Mouse (Mus musculus) spleen, adult 12 weeks (tissue): ENCODE measurements around the gene Ankrd50.

Experiments used
- DNase-seq: peaks from one replicate; pipeline ENCODE4 v3.0.0; 2022; ENCODE audit warnings: low spot score

Ankrd50 gene

DNA sequence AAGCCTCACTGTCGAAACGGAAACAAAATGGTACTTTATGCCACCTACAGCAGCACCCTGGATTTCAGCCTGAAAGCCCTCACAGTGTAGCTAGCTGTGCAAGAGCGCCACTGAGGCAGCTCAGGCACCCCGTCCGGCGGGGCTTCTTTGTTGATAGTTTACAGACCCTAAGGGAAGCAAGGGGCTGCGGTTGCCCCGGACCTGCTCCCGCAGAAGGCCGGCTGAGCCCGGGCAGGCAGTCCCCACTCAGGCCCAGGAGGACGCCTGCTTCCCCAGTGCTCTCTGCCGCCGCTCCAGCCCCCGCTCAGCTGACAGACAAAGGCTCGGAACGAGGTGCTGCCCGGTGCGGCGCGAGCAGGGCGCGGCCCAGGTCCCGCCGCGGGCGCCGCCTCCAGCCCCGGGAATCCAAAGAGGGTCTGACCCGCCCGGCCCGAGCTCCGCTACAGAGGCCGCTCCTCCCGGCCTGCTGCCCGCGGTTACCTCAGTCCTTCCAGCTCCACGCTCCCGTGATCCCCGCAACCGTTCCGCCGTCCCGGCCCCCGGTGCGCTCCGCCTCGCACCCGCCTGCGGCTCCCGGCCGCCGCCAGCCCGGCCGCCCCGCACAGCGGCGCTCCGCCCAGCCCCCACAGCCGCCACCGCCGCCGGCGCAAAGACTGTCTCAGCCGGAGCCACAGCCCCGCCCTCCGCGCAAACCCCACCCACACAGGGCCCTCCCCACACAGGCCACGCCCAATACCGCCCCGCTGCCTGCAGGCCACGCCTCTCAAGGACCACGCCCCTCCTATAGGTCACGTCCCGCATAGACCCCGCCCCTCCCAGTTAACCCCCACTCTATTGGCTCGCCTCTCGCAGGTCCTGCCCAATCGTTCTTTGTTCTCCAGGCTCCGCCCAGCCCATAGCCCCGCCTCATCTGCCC lies at the start of gene Ankrd50:
Gene Ankrd50 (minus strand): TSS at position 654 of the 916 bp plus-strand sequence.
- DNase-seq: peak; percentile 90

DNA sequence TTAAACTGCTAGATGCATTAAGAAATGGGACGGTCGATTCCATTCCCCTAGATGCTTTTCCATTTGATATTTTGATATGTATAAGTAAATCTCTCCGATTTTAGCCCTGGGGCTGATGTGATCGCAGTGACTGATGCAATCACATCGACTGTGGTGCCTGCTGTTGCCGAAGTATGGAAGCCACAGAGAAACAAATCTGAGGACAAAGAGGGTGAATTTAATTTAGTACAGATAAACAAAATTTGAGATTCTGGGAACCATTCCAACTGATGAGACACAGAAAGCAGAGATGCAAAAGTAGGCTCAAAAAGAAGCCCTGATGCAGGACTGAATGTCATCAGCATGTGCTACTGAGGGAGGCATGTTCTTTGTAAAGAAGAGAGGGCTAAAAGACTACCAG lies 49.6 kb upstream of the Ankrd50 start:
- no peak for DNase-seq

DNA sequence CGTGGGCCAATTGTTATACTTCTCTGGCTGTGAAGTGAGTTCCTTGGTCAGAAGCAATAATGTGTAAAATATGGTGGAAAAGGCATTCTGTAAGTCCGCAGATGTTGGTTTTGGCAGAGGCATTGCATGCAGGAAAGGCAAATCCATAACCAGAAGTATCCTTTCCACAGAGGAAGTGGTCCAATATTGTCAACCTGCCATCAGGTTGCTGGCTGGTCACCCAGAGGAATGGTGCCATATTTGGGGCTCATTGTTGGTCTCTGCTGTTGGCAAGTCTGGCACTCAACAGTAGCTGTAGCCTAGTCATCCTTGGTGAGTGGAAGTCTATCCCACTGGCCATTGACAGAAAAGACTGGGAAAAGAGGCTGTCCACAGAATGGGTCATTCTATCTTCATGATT lies 35.8 kb upstream of the Ankrd50 start:
- DNase-seq: no peak

DNA sequence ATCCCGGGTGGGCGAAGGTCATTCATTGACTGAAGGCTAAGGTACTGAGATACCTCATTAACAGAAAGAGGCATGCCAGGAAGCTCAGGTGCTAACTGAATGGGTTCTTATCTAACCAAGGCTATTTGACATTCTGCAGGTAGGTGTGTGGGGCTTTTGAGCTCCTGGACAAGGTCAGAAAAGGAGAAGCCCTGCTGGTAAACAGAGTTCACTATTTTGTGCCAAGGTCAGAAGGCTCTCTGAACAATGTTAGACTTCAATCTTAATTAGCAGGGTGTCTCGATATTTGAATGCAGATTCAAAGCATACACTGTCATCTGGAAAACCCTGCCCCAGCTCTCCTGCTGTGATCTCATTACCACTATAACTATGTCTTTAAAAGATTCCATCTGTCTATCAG lies 35.3 kb upstream of the Ankrd50 start:
- DNase-seq: no peak

GRCm38 (mm10) chr3:38503606-38504005 lies 19.0 kb upstream of the Ankrd50 start:
- DNase-seq: no peak

DNA sequence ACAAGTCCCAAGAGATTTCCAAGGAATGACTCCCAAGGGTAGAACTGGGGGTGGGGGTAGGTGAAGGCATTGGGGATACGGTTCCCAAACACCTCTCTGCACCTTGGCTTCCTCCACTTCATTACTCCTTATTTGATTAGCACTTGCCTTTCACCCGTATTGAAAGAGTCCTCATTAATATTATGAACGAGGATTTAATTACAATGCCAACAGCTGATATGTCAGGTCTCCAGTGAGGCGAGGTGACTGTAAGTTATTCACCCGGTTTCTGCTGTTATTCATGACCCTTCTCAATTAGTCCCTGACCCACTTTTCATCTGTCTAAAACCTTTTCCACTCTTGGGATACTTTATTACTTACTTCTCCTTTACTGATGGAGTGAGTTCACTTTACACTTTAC lies 17.5 kb upstream of the Ankrd50 start:
- DNase-seq: no peak

- DNase-seq: no peak
Observed at GRCm38 (mm10) chr3:38501739-38502138, 17.1 kb upstream of the Ankrd50 start.

DNA sequence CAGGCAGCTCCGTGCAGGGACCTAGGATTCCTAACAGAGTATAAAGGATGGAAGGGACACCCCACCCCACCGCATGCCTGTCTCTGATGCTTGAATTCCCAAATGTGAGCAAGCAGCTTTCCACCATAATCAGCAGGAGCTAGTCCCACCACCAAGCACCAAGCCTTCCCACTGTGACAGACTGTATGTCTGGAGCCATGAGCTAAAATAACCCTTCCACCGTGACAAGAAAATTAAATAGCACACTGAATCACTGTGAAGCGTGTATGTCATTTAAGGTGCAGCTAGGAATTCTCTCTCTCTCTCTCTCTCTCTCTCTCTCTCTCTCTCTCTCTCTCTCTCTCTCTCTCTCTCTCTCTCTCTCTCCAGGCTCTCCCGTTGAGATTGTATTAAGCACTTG lies 16.7 kb upstream of the Ankrd50 start:
- no peak for DNase-seq

GRCm38 (mm10) chr3:38498561-38498960 lies 13.9 kb upstream of the Ankrd50 start:
- DNase-seq: no peak

GRCm38 (mm10) chr3:38496795-38497385 lies 12.2 kb upstream of the Ankrd50 start:
- DNase-seq: no peak

DNA sequence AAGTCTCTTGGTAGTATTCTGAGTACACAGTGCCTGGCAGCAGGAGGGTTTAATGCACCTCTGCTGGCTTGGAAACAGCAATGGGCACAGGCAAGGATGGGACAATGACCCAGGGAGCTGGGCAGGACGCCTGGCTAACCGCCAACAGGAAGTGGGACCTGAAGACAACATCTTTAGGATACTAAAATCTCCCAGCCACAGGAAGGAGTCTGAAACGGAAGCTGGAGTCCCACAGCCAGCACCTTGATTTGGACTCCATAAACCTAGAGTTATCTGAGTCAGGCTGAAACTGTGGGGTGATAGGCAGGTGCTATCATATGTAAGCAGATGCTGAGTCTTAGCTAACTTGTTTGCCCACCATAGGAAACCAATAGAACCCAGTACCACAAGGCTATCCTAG lies 7.1 kb upstream of the Ankrd50 start:
- no peak for DNase-seq

- no peak for DNase-seq
Observed at GRCm38 (mm10) chr3:38491236-38491635, 6.6 kb upstream of the Ankrd50 start.

DNA sequence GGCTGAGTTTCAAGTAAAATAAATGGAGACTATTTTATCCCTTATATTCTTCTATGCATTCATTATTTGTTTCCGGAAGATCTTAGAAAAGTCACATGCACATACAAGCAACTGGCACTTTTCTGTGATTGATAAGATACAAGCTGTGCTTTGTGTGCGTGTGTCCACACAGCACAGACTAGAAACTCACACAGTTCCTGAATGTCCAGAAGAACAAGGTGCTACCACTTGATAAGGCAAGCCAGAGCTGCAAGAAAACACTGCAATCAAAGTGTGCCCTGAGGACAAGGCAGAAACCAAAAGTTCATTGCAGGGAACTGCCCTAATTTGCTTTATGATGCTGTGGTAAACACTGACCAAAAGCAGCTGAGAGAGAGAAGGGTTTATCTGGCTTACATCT lies 6.1 kb upstream of the Ankrd50 start:
- DNase-seq: no peak

DNA sequence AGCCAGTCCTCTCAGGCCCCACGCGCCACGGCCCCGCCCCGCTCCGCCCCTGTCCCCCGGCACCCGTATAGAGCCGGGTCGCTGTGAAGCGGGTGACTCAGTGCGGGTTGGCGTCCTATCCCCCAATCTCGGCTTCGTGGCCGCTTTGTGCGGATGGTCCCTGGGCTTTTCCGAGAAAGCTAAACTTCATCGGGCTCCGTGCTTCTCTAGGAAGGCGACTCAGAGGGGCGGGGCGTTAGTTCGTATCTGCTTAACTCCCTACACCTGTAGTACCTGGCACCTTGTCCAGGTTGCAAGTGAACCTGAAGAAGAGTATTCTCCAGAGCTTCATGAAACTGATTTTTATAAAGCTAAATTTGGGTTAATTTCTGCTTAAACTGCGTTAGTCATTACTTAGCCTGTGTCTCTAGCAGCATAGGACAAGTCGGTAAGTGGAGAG lies 482 bp upstream of the Ankrd50 start:
- DNase-seq: no peak

- no peak for DNase-seq
Observed at GRCm38 (mm10) chr3:38483551-38483950, 1.1 kb downstream of the Ankrd50 start.

DNA sequence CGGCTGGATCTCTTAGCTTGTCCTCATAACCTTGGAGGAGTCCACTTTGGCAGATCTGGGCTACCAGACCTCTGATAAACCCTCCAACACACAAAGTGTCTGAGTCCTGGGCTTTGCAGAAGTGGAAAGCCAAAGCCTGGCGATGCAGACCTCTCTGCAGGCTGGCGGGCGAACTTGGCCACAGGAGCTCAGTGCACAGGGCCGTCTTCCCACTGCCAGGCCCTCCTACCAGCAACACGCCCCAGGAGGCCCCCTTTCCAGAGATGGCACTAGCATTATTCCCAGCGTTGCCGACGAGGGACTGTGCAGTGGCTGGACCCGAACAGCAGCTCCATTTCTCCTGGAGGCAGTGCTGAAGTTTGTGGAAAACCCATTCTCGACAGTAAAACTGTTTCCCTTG lies 1.9 kb downstream of the Ankrd50 start:
- DNase-seq: no peak

GRCm38 (mm10) chr3:38481106-38481505 lies 3.5 kb downstream of the Ankrd50 start:
- DNase-seq: no peak

DNA sequence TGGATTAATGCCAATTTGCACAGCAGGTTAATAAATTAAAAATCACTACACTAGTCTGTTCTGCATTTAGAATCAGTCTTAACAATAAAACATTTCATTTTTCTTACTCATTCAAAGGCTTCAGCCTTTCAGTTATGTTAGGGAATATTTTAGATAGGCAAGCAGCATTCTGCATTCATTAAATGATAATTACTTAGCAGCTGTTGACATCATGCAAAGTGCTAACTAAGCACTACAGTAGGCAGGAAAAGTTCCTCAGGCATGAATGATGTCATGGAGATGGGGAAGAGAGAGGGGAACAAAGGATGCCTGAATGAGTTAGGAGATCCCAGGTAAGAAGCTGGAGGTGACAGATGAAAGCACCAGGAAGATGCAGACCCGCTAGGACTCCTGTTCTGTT lies 6.7 kb downstream of the Ankrd50 start:
- DNase-seq: no peak

DNA sequence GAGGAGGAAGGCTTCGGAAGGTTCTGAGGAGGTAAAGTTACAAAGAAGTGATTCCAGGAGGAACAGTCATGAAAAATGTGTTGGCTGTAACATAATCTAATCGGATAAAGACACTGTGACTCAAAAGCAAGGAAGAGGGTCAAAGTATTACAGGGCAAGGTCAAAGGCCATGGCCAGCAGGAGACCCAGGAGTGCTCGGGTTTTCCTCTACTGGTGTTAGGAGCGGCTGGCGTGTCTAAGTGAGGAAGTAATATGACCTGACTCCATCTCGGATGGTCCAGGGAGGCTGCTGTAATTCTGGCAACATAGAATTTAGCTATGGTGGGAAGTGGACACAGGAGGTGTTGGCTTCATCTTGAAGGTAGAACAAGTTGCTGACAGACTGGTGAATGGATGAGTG lies 9.1 kb downstream of the Ankrd50 start:
- DNase-seq: no peak

GRCm38 (mm10) chr3:38473138-38473537 lies 11.5 kb downstream of the Ankrd50 start:
- no peak for DNase-seq

GRCm38 (mm10) chr3:38471516-38471915 lies 13.1 kb downstream of the Ankrd50 start:
- DNase-seq: no peak

DNA sequence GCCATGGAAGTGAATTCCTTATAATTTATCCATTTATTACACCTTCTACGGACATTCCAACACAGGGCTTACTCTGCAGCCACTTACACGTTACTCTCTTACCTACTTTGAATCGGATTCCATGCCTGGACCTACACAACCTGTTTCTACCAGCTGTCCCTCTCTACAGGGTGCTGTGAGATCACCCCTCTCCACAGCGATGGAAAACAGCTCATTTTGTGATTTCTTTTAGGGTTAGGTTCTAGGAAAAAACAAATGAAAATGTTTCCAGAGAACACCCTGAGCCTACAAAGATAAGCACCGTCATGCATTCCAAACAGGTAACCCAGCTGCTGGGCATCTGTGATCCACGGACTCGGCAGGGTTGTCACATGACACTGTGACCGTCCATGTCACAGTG lies 16.5 kb downstream of the Ankrd50 start:
- DNase-seq: no peak

GRCm38 (mm10) chr3:38466880-38467405 lies 17.7 kb downstream of the Ankrd50 start:
- DNase-seq: no peak
